Mouse (Mus musculus) limb, embryonic 14.5 days (tissue): ENCODE measurements around the gene Hnf1b. TPM values are rescaled to one million over a fixed set of nuclear protein-coding genes. Genes with fewer than 3 reads are reported as not detected.

Experiments
- ATAC-seq: fragments of 200-750 bp; cut with Nextera tagmentation; 2 replicates; pipeline ENCODE4 v1.8.0; 2017; ENCODE audit warnings: low read depth, moderate number of reproducible peaks, moderate TSS enrichment; ENCODE audit not compliant: low FRiP score
- DNase-seq: peaks from one replicate; pipeline ENCODE4 v3.0.0-alpha.2; 2015; ENCODE audit warnings: low spot score
- H3K27ac ChIP-seq: fragments of 300-500 bp; sonication (generic); replicated peaks from 2 replicates; pipeline ENCODE4 v1.5.1; 2014; ENCODE audit warnings: low read depth, mild to moderate bottlenecking, low read length, moderate library complexity, mixed read lengths
- H3K27me3 ChIP-seq: fragments of 300-500 bp; sonication (generic); 2 replicates; pipeline ENCODE4 v1.6.1; 2014; ENCODE audit warnings: low read length, mixed read lengths; ENCODE audit not compliant: control insufficient read depth, insufficient read depth
- H3K36me3 ChIP-seq: fragments of 300-500 bp; sonication (generic); 2 replicates; pipeline ENCODE4 v1.6.1; 2014; ENCODE audit warnings: mild to moderate bottlenecking, low read length, moderate library complexity, mixed read lengths; ENCODE audit not compliant: control insufficient read depth, insufficient read depth
- H3K4me1 ChIP-seq: fragments of 300-500 bp; sonication (generic); 2 replicates; pipeline ENCODE4 v1.6.1; 2014; ENCODE audit warnings: antibody characterized with exemption, low read length, mixed read lengths; ENCODE audit not compliant: control insufficient read depth, insufficient read depth
- H3K4me2 ChIP-seq: fragments of 300-500 bp; sonication (generic); replicated peaks from 2 replicates; pipeline ENCODE4 v1.6.1; 2014; ENCODE audit warnings: low read depth, mild to moderate bottlenecking, low read length, moderate library complexity; ENCODE audit not compliant: severe bottlenecking
- H3K4me3 ChIP-seq: fragments of 300-500 bp; sonication (generic); replicated peaks from 2 replicates; pipeline ENCODE4 v1.5.1; 2014; ENCODE audit warnings: low read length
- H3K9ac ChIP-seq: fragments of 300-500 bp; sonication (generic); 2 replicates; pipeline ENCODE4 v1.6.1; 2014; ENCODE audit warnings: mild to moderate bottlenecking, low read depth, low read length, moderate library complexity; ENCODE audit not compliant: severe bottlenecking
- H3K9me3 ChIP-seq: fragments of 300-500 bp; sonication (generic); 2 replicates; pipeline ENCODE4 v1.6.1; 2016; ENCODE audit warnings: low read length; ENCODE audit not compliant: control insufficient read depth
- POLR2A ChIP-seq: fragments of 200-500 bp; IDR thresholded peaks from 2 replicates; pipeline ENCODE4 v1.8.0; 2012; ENCODE audit warnings: inconsistent platforms, mild to moderate bottlenecking, moderate library complexity, borderline replicate concordance; ENCODE audit not compliant: insufficient read depth, insufficient read length; ENCODE audit errors: extremely low read depth
- whole genome bisulfite sequencing: fragments of 180-500 bp; shearing (Covaris S2); extraction: QIAGEN DNeasy Blood & Tissue Kit; methylation state at CpG from one replicate; pipeline ENCODE4 v1.1.7; 2014; 5-methylcytosine and 5-hydroxymethylcytosine counted together
- polyA plus RNA-seq, 2 experiments: library from polyadenylated mRNA; depleted of rRNA in 1 of 2; stranded (reverse) in 1 of 2; unstranded in 1 of 2; fragments of >200 nt; fragmentation: Nextera tagmentation in 1 of 2; extraction: Ambion mirVana in 1 of 2; gene quantifications; 2 replicates each; pipeline versions ENCODE4 v1.2.1 to v1.2.3; 2012 to 2014

Hnf1b gene
- polyA plus RNA-seq, 2 experiments: 0.04 TPM; not detected in 1

DNA sequence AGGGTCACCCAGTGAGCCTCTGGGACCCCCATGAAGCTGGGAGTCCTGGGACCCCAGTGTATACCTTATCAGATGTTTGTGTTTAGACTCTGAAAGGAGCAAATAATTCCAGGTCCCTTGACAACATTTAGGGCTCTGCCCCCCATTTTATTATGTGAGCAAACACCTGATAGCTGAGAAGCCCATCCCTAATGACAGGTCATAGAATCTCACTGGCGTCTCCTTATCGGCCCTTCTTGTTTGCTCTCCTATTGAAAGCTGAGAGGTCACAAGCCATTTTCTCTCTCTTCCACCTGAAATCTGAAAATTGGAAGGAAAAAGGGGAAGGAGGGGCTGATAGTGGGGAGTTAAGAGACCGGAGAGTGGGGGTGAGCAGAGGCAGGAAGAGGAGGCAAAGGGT lies 52.9 kb downstream of the Hnf1b start:
- Histone ChIP-seq H3K4me1 (no peaks in the 10 kb centered on the region), H3K4me3 (no peak overlapping the region), H3K27ac (no peak overlapping the region), H3K9me3 (no peaks in the 10 kb centered on the region), H3K4me2 (no peak overlapping the region), H3K36me3 (no peaks in the 10 kb centered on the region), H3K9ac (no peak overlapping the region), H3K27me3 (no peaks in the 10 kb centered on the region)
- ATAC-seq (no peak), DNase-seq (no peak)
- no peak for TF ChIP-seq POLR2A
- 84% methylated on average over 3 of the region's 3 CpGs for WGBS

DNA sequence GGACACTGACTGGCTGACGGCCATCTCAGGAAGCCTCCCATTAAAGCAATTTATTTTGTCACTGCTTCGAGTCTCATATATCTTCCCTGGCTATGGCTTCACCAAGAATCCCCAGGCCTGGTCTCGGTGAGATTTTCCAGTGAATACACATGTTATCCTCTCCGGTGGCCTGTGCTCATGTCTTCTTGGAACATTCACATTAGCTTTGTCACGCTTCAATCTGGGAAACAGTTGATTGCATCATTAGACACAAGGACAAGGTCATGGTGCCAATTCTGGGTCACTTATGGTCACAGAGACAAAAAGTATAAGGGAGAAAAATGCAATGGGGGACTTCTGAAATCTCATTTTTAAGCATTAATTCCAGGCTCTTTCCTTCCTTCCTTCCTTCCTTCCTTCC lies 55.9 kb downstream of the Hnf1b start:
- DNase-seq (no peak), ATAC-seq (no peak)
- no peak overlapping the region for H3K27ac ChIP-seq
- H3K4me3 ChIP-seq: no peak overlapping the region
- no peak overlapping the region for H3K9ac ChIP-seq
- no peaks in the 10 kb centered on the region for H3K9me3 ChIP-seq
- H3K36me3 ChIP-seq: no peaks in the 10 kb centered on the region
- no peaks in the 10 kb centered on the region for H3K27me3 ChIP-seq
- H3K4me1 ChIP-seq: no peaks in the 10 kb centered on the region
- no peak overlapping the region for H3K4me2 ChIP-seq
- WGBS: 71% methylated on average over 5 of the region's 5 CpGs
- no peak for TF ChIP-seq POLR2A

DNA sequence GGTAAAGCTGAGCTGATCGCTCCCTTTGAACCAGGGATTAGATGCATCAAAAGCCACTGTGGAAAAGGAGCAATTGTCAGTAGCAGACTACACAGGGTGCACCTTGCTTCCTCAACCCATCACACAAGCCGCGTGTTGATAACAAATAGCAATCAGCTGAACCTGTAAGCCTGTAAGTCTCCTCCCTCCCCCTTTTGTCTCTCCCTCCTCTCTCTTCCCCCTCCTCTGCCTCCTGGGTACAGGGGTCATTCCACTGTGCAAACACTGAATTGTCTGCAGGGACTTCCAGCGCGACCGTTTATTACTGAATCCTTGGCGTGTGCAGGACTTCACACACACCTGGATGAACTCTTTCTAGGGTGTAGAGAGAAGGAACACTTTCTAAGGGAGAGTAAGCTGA lies 58.5 kb downstream of the Hnf1b start:
- H3K4me2 ChIP-seq: no peak overlapping the region
- no peaks in the 10 kb centered on the region for H3K9me3 ChIP-seq
- no peaks in the 10 kb centered on the region for H3K27me3 ChIP-seq
- H3K27ac ChIP-seq: no peak overlapping the region
- H3K9ac ChIP-seq: no peak overlapping the region
- TF ChIP-seq POLR2A: no peak
- DNase-seq (no peak), ATAC-seq (no peak)
- H3K4me3 ChIP-seq: no peak overlapping the region
- H3K36me3 ChIP-seq: no peaks in the 10 kb centered on the region
- H3K4me1 ChIP-seq: no peaks in the 10 kb centered on the region
- WGBS: 48% methylated on average over 7 of the region's 7 CpGs

DNA sequence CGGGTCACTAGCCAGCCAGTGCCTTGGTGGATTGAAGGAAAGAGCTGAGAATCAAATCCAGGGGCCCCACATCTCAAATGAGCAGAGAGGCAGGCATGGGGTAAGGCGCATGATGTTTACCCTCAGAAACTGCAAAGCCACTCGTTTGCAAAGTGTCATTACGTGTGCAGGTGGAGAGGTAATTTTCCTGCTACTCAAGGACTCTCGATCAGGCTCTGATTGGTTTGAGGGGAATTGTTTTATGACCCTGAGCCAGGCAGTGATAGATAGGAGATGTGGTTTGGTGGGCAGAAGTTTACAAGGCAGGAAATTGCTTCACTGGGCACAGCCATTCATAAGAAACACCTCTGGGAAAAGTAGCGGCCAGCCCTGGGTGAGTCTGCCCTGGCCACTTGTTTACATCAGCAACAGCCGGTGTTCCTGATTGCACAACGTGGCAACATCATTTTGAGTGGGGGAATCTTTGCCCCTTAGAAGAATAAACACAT lies 64.0 kb downstream of the Hnf1b start:
- H3K4me3 ChIP-seq: no peak overlapping the region
- no peak for TF ChIP-seq POLR2A
- DNase-seq (no peak), ATAC-seq (no peak)
- 20% methylated on average over 8 of the region's 8 CpGs for WGBS
- H3K9me3 ChIP-seq: no peaks in the 10 kb centered on the region
- no peaks in the 10 kb centered on the region for H3K4me1 ChIP-seq
- H3K27me3 ChIP-seq: no peaks in the 10 kb centered on the region
- H3K9ac ChIP-seq: no peak overlapping the region
- no peak overlapping the region for H3K4me2 ChIP-seq
- no peak overlapping the region for H3K27ac ChIP-seq
- H3K36me3 ChIP-seq: no peaks in the 10 kb centered on the region

DNA sequence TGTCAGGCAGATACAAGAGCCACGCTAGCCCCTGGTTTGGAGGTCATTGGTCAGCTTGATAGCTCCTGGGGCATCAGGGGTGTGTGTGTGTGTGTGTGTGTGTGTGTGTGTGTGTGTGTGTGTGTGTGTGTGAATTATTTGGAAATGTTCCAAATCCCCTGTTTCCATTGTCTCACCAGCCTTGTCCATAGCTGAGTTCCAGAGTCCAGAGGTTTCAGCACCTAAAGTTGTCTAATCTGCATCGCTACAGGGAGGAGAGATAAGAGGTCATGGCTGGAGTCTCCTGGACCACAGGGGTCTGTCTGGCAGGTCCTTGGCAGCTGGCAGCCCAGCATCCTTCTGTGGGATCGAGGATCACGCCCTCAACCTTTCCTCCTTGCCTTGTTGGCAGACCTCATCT lies 64.6 kb downstream of the Hnf1b start:
- TF ChIP-seq POLR2A: no peak
- 77% methylated on average over 4 of the region's 4 CpGs for WGBS
- H3K9me3 ChIP-seq: no peaks in the 10 kb centered on the region
- H3K4me2 ChIP-seq: no peak overlapping the region
- H3K9ac ChIP-seq: no peak overlapping the region
- no peaks in the 10 kb centered on the region for H3K36me3 ChIP-seq
- no peaks in the 10 kb centered on the region for H3K4me1 ChIP-seq
- H3K27ac ChIP-seq: no peak overlapping the region
- ATAC-seq (no peak), DNase-seq (no peak)
- no peaks in the 10 kb centered on the region for H3K27me3 ChIP-seq
- H3K4me3 ChIP-seq: no peak overlapping the region

DNA sequence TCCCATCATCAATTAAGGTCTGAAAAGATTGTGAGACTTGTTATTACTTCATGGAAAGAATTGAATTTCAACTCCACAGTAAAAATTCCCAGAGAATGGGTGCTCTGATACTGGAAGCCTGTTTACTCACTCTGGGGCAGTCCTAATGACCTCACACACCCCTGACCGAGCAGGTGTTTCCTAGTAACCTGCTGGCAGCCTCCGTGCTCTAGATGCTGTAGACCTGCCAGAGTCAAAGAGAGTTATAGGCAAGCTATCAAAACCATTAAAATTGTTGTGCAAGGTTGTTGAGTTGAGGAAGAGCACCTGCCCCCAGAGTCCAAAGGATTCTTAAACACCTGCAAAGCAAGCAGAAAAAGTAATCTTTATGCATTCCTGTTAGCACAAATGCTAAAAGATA lies 72.7 kb downstream of the Hnf1b start:
- DNase-seq (no peak), ATAC-seq (no peak)
- Histone ChIP-seq H3K9me3 (no peaks in the 10 kb centered on the region), H3K9ac (no peak overlapping the region), H3K27ac (no peak overlapping the region), H3K4me2 (no peak overlapping the region), H3K4me3 (no peak overlapping the region), H3K36me3 (no peaks in the 10 kb centered on the region), H3K27me3 (no peaks in the 10 kb centered on the region), H3K4me1 (no peaks in the 10 kb centered on the region)
- 47% methylated on average over 2 of the region's 2 CpGs for WGBS
- TF ChIP-seq POLR2A: no peak
